Mouse (Mus musculus) small intestine, adult 2 months (tissue): ENCODE measurements at regions not wholly inside any gene's neighbourhood (a gene's known extent, or its start where the extent isn't known, plus 50 kb on each side); places are given as distances from the start of the nearest gene placed in this dataset.

Experiments
- CTCF ChIP-seq: fragments of 200-500 bp; IDR thresholded peaks from 2 replicates; pipeline ENCODE4 v1.5.1; 2012; ENCODE audit warnings: low read depth, mild to moderate bottlenecking, control low read depth, inconsistent platforms, low read length, moderate library complexity, mixed read lengths; ENCODE audit not compliant: insufficient replicate concordance, insufficient read length; ENCODE audit errors: extremely low read depth
- POLR2A ChIP-seq: fragments of 200-500 bp; IDR thresholded peaks from 2 replicates; pipeline ENCODE4 v1.6.1; 2012; ENCODE audit warnings: low read depth, mild to moderate bottlenecking, control low read depth, inconsistent platforms, low read length, moderate library complexity

DNA sequence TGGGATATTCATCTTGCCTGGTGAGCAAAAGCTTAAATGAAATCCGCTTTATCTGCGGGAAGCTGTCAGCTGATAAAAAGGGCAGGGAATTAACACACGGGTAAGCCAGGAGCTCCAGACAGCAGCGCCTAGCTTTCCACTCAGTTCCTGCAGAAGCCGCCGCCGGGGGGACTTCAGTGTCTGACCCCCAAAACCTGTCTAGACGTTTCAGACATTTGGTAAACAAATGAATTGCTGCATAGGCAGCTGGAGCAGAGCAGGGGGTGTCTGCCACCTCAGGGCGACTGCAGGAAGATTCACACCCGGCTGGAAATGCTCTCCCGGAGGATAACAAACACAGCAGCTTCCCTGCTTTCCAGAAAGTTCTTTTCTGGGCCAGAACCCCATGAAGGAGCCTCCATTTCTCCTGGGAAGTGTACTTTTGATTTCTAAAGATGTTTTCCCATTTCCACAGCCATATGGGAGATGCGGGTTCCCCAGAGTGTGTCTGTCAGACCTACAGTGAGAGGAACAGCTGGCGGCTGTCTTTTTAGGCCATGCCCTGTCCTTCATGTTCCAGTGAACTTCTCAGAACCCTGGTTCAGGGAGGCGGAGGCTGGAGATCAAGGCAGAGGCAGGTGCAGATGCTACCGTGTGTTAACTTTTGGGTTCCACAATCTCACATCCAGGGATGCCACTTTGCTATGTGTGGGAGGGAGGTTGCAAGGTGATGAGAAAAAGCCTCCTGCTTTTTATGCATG is 58.7 kb upstream of the Pmepa1 start:
- TF ChIP-seq CTCF (no peak), POLR2A (no peak)
